Mouse (Mus musculus) adrenal gland, adult 8-10 months (tissue): ENCODE measurements at regions not wholly inside any gene's neighbourhood (a gene's known extent, or its start where the extent isn't known, plus 50 kb on each side); places are given as distances from the start of the nearest gene placed in this dataset.

Experiments used
- DNase-seq: peaks from one replicate; pipeline ENCODE4 v3.0.0; 2022

- DNase-seq: no peak
Measured at GRCm38 (mm10) chr13:30085446-30085845, 50.8 kb upstream of the Mboat1 start.

- peak; percentile 58 for DNase-seq
Measured at GRCm38 (mm10) chr13:30085005-30085404, 51.3 kb upstream of the Mboat1 start.

- DNase-seq: no peak
Measured at GRCm38 (mm10) chr13:30084386-30084785, 51.9 kb upstream of the Mboat1 start.

GRCm38 (mm10) chr13:30083949-30084348, 52.3 kb upstream of the Mboat1 start:
- DNase-seq: no peak

GRCm38 (mm10) chr13:30082761-30083160, 53.5 kb upstream of the Mboat1 start:
- no peak for DNase-seq

- no peak for DNase-seq
Measured at GRCm38 (mm10) chr13:30080705-30081474, 55.4 kb upstream of the Mboat1 start.

- no peak for DNase-seq
Measured at GRCm38 (mm10) chr13:30074517-30075064, 61.7 kb upstream of the Mboat1 start.

GRCm38 (mm10) chr13:30074069-30074468, 62.2 kb upstream of the Mboat1 start:
- DNase-seq: no peak

- no peak for DNase-seq
Measured at GRCm38 (mm10) chr13:30069397-30069796, 66.9 kb upstream of the Mboat1 start.

GRCm38 (mm10) chr13:30067581-30068375, 68.5 kb upstream of the Mboat1 start:
- no peak for DNase-seq

- DNase-seq: no peak
Measured at GRCm38 (mm10) chr13:30065520-30065919, 70.8 kb upstream of the Mboat1 start.

- DNase-seq: no peak
Measured at GRCm38 (mm10) chr13:30063741-30064140, 72.5 kb upstream of the Mboat1 start.

GRCm38 (mm10) chr13:30062285-30062684, 74.0 kb upstream of the Mboat1 start:
- DNase-seq: no peak

GRCm38 (mm10) chr13:30055141-30055645, 69.3 kb upstream of the E2f3 start:
- DNase-seq: no peak

GRCm38 (mm10) chr13:30051891-30052550, 66.2 kb upstream of the E2f3 start:
- DNase-seq: no peak

- no peak for DNase-seq
Measured at GRCm38 (mm10) chr13:30050745-30051508, 65.1 kb upstream of the E2f3 start.

- DNase-seq: no peak
Measured at GRCm38 (mm10) chr13:30048260-30048859, 62.5 kb upstream of the E2f3 start.

GRCm38 (mm10) chr13:30046504-30047169, 60.8 kb upstream of the E2f3 start:
- DNase-seq: no peak

- DNase-seq: no peak
Measured at GRCm38 (mm10) chr13:30046061-30046460, 60.2 kb upstream of the E2f3 start.

- DNase-seq: no peak
Measured at GRCm38 (mm10) chr13:30045225-30045624, 59.4 kb upstream of the E2f3 start.

- DNase-seq: no peak
Measured at GRCm38 (mm10) chr13:30044790-30045189, 58.9 kb upstream of the E2f3 start.
